Mouse (Mus musculus): ENCODE results near the gene Zfp551.

Zfp551 gene

GRCm38 (mm10) chr7:12422245-12422849 is at the start of gene Zfp551:
Zfp551 (minus strand) TSS chr7:12422751.
- DNase-seq (ENCODE audit: low read depth, low spot score): no peak

GRCm38 (mm10) chr7:12422855-12423254 is 304 bp upstream of the Zfp551 start:
- DNase-seq (ENCODE audit: low read depth, low spot score): no peak

- no peak for DNase-seq (ENCODE audit: low read depth, low spot score)
Observed at GRCm38 (mm10) chr7:12421741-12422140, 810 bp downstream of the Zfp551 start.

GRCm38 (mm10) chr7:12369173-12369572 is 53.4 kb downstream of the Zfp551 start, which contains the start of gene Vmn1r84:
Vmn1r84 (minus strand) TSS chr7:12369273.
- no peak for DNase-seq (ENCODE audit: low read depth, low spot score)

Data from A20 (cell line).